Mouse (Mus musculus) MEL (cell line): ENCODE measurements around the gene Tbc1d1. TPM values are rescaled to one million over a fixed set of nuclear protein-coding genes. Genes with fewer than 3 reads are reported as not detected.

ENCODE experiments used
- DNase-seq: peaks from one replicate; pipeline ENCODE4 v3.0.0; 2011; ENCODE audit warnings: low read depth, low spot score
- H3K27ac ChIP-seq: 2 replicates; pipeline ENCODE4 v1.5.1; 2012; ENCODE audit warnings: low read depth, mild to moderate bottlenecking, control low read depth, low read length, moderate library complexity; ENCODE audit not compliant: control insufficient read depth
- H3K27me3 ChIP-seq, 2 experiments: fragments of 150-350 bp in 1 of 2; sonication (generic) in 1 of 2; 2 replicates each; pipeline ENCODE4 v1.6.1; 2012; ENCODE audit warnings: low read length in 2 of 2, mild to moderate bottlenecking in 2 of 2, improper control_type of control experiment in 1 of 2, moderate library complexity in 1 of 2; ENCODE audit not compliant: insufficient read depth in 2 of 2, control insufficient read depth in 1 of 2
- H3K36me3 ChIP-seq, 2 experiments: 2 replicates each; pipeline ENCODE4 v1.6.1; 2012 to 2014; ENCODE audit warnings: low read length in 2 of 2, improper control_type of control experiment in 1 of 2, inconsistent platforms in 1 of 2, mild to moderate bottlenecking in 1 of 2; ENCODE audit not compliant: insufficient read depth in 2 of 2, control insufficient read depth in 1 of 2
- H3K4me1 ChIP-seq, 2 experiments: fragments of 150-350 bp in 1 of 2; sonication (generic) in 1 of 2; 2 replicates each; pipeline ENCODE4 v1.6.1; 2012; ENCODE audit warnings: low read length in 2 of 2, improper control_type of control experiment in 1 of 2, mild to moderate bottlenecking in 1 of 2; ENCODE audit not compliant: insufficient read depth in 2 of 2, control insufficient read depth in 1 of 2
- H3K4me3 ChIP-seq, 2 experiments: fragments of 150-350 bp in 1 of 2; sonication (generic) in 1 of 2; 2 replicates each; pipeline ENCODE4 v1.5.1; 2012; ENCODE audit warnings: low read depth in 2 of 2, low read length in 2 of 2, mild to moderate bottlenecking in 2 of 2, moderate library complexity in 2 of 2, control low read depth in 1 of 2, improper control_type of control experiment in 1 of 2; ENCODE audit not compliant: control insufficient read depth in 1 of 2, insufficient read depth in 1 of 2
- H3K79me2 ChIP-seq: 2 replicates; pipeline ENCODE4 v1.6.1; 2012; ENCODE audit warnings: mild to moderate bottlenecking, low read length, moderate library complexity; ENCODE audit not compliant: control insufficient read depth, poor library complexity, insufficient read depth
- H3K9ac ChIP-seq: 2 replicates; pipeline ENCODE4 v1.6.1; 2012; ENCODE audit warnings: low read depth, mild to moderate bottlenecking, control low read depth, low read length, moderate library complexity; ENCODE audit not compliant: control insufficient read depth, poor library complexity, severe bottlenecking
- H3K9me3 ChIP-seq: fragments of 150-350 bp; sonication (generic); replicated peaks from 2 replicates; pipeline ENCODE4 v1.6.1; 2012; ENCODE audit warnings: mild to moderate bottlenecking, low read length, improper control_type of control experiment, moderate library complexity; ENCODE audit not compliant: insufficient read depth
- CHD1 ChIP-seq: IDR thresholded peaks from 2 replicates; pipeline ENCODE4 v1.6.1; 2012; ENCODE audit warnings: low read depth, mild to moderate bottlenecking, inconsistent platforms, low read length, improper control_type of control experiment
- MEF2A ChIP-seq: IDR thresholded peaks from 2 replicates; pipeline ENCODE4 v1.6.1; 2014; ENCODE audit warnings: low read depth, mild to moderate bottlenecking, inconsistent platforms, low read length, improper control_type of control experiment; ENCODE audit not compliant: poor library complexity, insufficient replicate concordance, severe bottlenecking; ENCODE audit errors: extremely low read depth
- NELFE ChIP-seq: IDR thresholded peaks from 2 replicates; pipeline ENCODE4 v1.6.1; 2011; ENCODE audit warnings: low read depth, low read length, improper control_type of control experiment
- POLR2AphosphoS2 ChIP-seq: IDR thresholded peaks from 2 replicates; pipeline ENCODE4 v1.6.1; 2011; ENCODE audit warnings: low read length, improper control_type of control experiment
- POLR2AphosphoS5 ChIP-seq: IDR thresholded peaks from 2 replicates; pipeline ENCODE4 v1.6.1; 2012; ENCODE audit warnings: low read depth, borderline replicate concordance, mild to moderate bottlenecking, inconsistent platforms, low read length, moderate library complexity, mixed read lengths
- RCOR1 ChIP-seq: IDR thresholded peaks from 2 replicates; pipeline ENCODE4 v1.6.1; 2012; ENCODE audit warnings: low read depth, mild to moderate bottlenecking, inconsistent platforms, low read length, improper control_type of control experiment
- TAL1 ChIP-seq: IDR thresholded peaks from 2 replicates; pipeline ENCODE4 v1.6.1; 2012; ENCODE audit warnings: mild to moderate bottlenecking, inconsistent platforms, low read length, moderate library complexity, mixed read lengths
- TCF12 ChIP-seq: IDR thresholded peaks from 2 replicates; pipeline ENCODE4 v1.6.1; 2014; ENCODE audit warnings: low read depth, mild to moderate bottlenecking, inconsistent platforms, low read length, improper control_type of control experiment, moderate library complexity
- polyA plus RNA-seq, 2 experiments: library from polyadenylated mRNA; stranded (reverse) in 1 of 2; unstranded in 1 of 2; fragments of >175 nt in 1 of 2; fragments of >200 nt in 1 of 2; gene quantifications; 2 replicates each; pipeline versions ENCODE4 v1.2.1 to v1.2.4; 2012; ENCODE audit warnings: low replicate concordance in 2 of 2, low read depth in 1 of 2; ENCODE audit not compliant: insufficient read length in 2 of 2, insufficient read depth in 1 of 2, missing spikeins in 1 of 2
- total RNA-seq: library from RNA; depleted of rRNA; stranded (reverse); fragments of 300-350 nt; gene quantifications from 2 replicates; pipeline ENCODE4 v1.2.3, GENCODE M21; 2012; rRNA removed

The Tbc1d1 gene
- total and polyA plus RNA-seq, 3 experiments = 22.5 to 24.4 TPM; not detected in 1

DNA sequence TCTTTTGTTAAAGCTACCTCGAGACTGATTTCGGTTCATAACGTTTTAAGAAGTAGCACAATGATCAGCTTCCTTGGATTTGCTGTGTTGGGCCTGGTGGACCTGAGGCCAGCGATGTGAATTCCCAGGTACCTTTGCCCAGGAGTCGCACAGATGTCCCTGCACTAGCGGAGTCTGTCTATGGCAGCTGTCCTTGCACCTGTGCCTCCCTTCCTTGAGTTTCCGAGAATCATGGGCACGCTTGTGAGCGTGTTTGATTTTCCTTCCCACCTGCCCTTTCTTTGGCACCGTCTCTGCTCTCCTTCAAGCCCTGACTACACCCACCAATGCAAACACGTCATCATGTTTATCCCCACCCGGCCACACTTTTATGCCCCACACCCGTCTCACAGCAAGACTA lies 242.1 kb downstream of the Tbc1d1 start:
- Histone ChIP-seq H3K79me2 (no peaks in the 10 kb centered on the region), H3K4me3 (no peak overlapping the region), H3K27me3 (no peaks in the 10 kb centered on the region), H3K36me3 (0 out of 4 replicates have a peak, but pooled peaks cover 0 to 1% of the 10 kb centered on the region in 2 experiments), H3K27ac (no peak overlapping the region), H3K4me1 (no peaks in the 10 kb centered on the region), H3K9me3 (no peaks in the 10 kb centered on the region), H3K9ac (no peak overlapping the region)
- no peak for TF ChIP-seq NELFE
- TF ChIP-seq RCOR1 = no peak
- TF ChIP-seq POLR2AphosphoS5 = 0 out of 2 replicates have a peak, but pooled peaks have one; percentile 41
- no peak for TF ChIP-seq MEF2A
- no peak for DNase-seq

DNA sequence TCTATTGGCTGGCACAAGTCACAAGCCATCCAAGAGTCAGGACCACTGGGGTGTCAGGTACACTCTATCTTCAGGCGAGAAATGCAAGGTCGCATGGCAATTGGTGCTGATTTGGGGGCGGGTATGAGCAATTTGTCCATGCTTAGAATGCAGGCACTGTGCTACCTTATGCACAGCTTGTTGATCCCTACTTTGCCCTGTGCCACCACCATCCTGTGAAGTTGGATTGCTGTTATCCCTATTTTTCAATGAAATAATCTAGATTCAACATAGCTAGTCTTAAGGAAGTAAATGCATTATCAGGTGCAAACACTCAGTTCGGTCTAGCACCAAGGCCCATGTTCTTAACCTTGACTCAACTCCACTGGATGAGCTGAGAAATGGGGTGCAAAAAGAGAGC lies 244.6 kb downstream of the Tbc1d1 start:
- Histone ChIP-seq H3K27ac (no peak overlapping the region), H3K27me3 (no peaks in the 10 kb centered on the region), H3K79me2 (no peaks in the 10 kb centered on the region), H3K9me3 (no peaks in the 10 kb centered on the region), H3K36me3 (0 out of 4 replicates have a peak, but pooled peaks cover 0 to 1% of the 10 kb centered on the region in 2 experiments), H3K4me3 (no peak overlapping the region), H3K9ac (no peak overlapping the region), H3K4me1 (no peaks in the 10 kb centered on the region)
- TF ChIP-seq TAL1 = no peak
- peak; percentile 78; the same call in 1 of the 2 replicates for TF ChIP-seq POLR2AphosphoS5
- no peak for TF ChIP-seq TCF12
- peak; percentile 72 for TF ChIP-seq POLR2AphosphoS2
- TF ChIP-seq CHD1 = 0 out of 2 replicates have a peak, but pooled peaks have one; percentile 28
- peak; percentile 44 for DNase-seq

Other genes with a start within 250 kb of the Tbc1d1 start
- gene Rell1, start 187.4 kb upstream of the Tbc1d1 start, total RNA-seq = 2.1 and 2.2 TPM in 2 replicates
- 1 to 10 TPM in 1 of 2 experiments, not detected in 1; 5.2 TPM for gene Rell1, start 187.4 kb upstream of the Tbc1d1 start, polyA plus RNA-seq
- 22.0 and 24.1 TPM in 2 replicates for gene Pgm2, start 63.4 kb upstream of the Tbc1d1 start, total RNA-seq
- gene Pgm2, start 63.4 kb upstream of the Tbc1d1 start, polyA plus RNA-seq = 10 to 100 TPM in 1 of 2 experiments, not detected in 1; 64.0 TPM